Mouse (Mus musculus) forebrain, embryonic 12.5 days (tissue): ENCODE data around the gene Atg16l1. TPM values are rescaled to one million over a fixed set of nuclear protein-coding genes. Genes with fewer than 3 reads are reported as not detected.

Experiments used
- ATAC-seq: fragments of 200-750 bp; cut with Nextera tagmentation; 2 replicates; pipeline ENCODE4 v1.8.0; 2017; ENCODE audit warnings: moderate TSS enrichment; ENCODE audit not compliant: low FRiP score
- H3K27ac ChIP-seq: fragments of 300-500 bp; sonication (generic); 2 replicates; pipeline ENCODE4 v1.5.1; 2016; ENCODE audit warnings: mild to moderate bottlenecking
- H3K27me3 ChIP-seq: fragments of 300-500 bp; sonication (generic); 2 replicates; pipeline ENCODE4 v1.6.1; 2016; ENCODE audit warnings: mild to moderate bottlenecking
- H3K36me3 ChIP-seq: fragments of 300-500 bp; sonication (generic); replicated peaks from 2 replicates; pipeline ENCODE4 v1.6.1; 2016; ENCODE audit warnings: mild to moderate bottlenecking
- H3K4me1 ChIP-seq: fragments of 300-500 bp; sonication (generic); 2 replicates; pipeline ENCODE4 v1.6.1; 2016
- H3K4me2 ChIP-seq: fragments of 300-500 bp; sonication (generic); 2 replicates; pipeline ENCODE4 v1.6.1; 2016; ENCODE audit warnings: mild to moderate bottlenecking, moderate library complexity
- H3K4me3 ChIP-seq: fragments of 300-500 bp; sonication (generic); replicated peaks from 2 replicates; pipeline ENCODE4 v1.5.1; 2016; ENCODE audit warnings: mild to moderate bottlenecking
- H3K9ac ChIP-seq: fragments of 300-500 bp; sonication (generic); 2 replicates; pipeline ENCODE4 v1.6.1; 2016; ENCODE audit warnings: mild to moderate bottlenecking
- H3K9me3 ChIP-seq: fragments of 300-500 bp; sonication (generic); 2 replicates; pipeline ENCODE4 v1.6.1; 2016
- WGBS: fragments of 180-500 bp; shearing (Covaris S2); methylation state at CpG from one replicate; pipeline ENCODE4 v1.1.7; 2016; 5-methylcytosine and 5-hydroxymethylcytosine counted together
- polyA plus RNA-seq: library from polyadenylated mRNA; unstranded; fragments of >200 nt; fragmentation: Nextera tagmentation; extraction: Ambion mirVana; gene quantifications from 2 replicates; pipeline ENCODE4 v1.2.1, GENCODE M21; 2016

Gene Atg16l1
- polyA plus RNA-seq, 1 experiment from 2014 or later = 51.4 TPM

DNA sequence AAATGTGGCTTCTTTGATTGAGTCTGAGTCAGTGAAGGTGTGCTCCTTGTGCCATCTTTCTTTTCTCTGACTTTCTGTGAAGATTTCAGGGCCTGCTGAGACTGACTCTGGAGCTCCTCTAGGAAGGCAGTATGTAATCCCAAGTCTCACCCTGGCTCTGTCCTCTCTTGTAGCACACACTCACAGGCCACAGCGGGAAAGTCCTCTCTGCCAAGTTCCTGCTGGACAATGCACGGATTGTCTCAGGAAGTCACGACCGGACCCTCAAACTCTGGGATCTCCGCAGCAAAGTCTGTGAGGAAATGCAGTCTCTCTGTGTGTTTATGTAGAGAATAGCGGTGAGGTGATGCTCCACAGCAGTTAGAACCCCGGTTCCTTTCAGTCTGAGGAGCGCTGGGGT, 30.0 kb downstream of the Atg16l1 start:
- Histone ChIP-seq H3K4me2 (no peak overlapping the region), H3K27ac (no peak overlapping the region), H3K27me3 (no peaks in the 10 kb centered on the region), H3K9me3 (no peaks in the 10 kb centered on the region), H3K9ac (no peak overlapping the region), H3K4me3 (no peak overlapping the region), H3K36me3 (peaks cover 84% of the 10 kb centered on the region), H3K4me1 (no peaks in the 10 kb centered on the region)
- 96% methylated on average over 8 of the region's 8 CpGs for WGBS
- no peak for ATAC-seq

- Histone ChIP-seq H3K27me3 (no peaks in the 10 kb centered on the region), H3K9me3 (no peaks in the 10 kb centered on the region), H3K4me1 (no peaks in the 10 kb centered on the region), H3K4me2 (no peak overlapping the region), H3K9ac (no peak overlapping the region), H3K36me3 (peaks cover 84% of the 10 kb centered on the region), H3K27ac (no peak overlapping the region), H3K4me3 (no peak overlapping the region)
- ATAC-seq = no peak
- 83% methylated on average over 7 of the region's 7 CpGs for WGBS
Observed at GRCm38 (mm10) chr1:87786251-87786650, 30.6 kb downstream of the Atg16l1 start.

- no peak for ATAC-seq
- no peaks in the 10 kb centered on the region for H3K4me1 ChIP-seq
Observed at GRCm38 (mm10) chr1:87789665-87790064, 34.0 kb downstream of the Atg16l1 start.

GRCm38 (mm10) chr1:87792438-87793137, 36.9 kb downstream of the Atg16l1 start:
- Histone ChIP-seq H3K9me3 (no peaks in the 10 kb centered on the region), H3K4me2 (no peak overlapping the region), H3K36me3 (peaks cover 52% of the 10 kb centered on the region), H3K27ac (no peak overlapping the region), H3K4me3 (no peak overlapping the region), H3K4me1 (no peaks in the 10 kb centered on the region), H3K27me3 (no peaks in the 10 kb centered on the region), H3K9ac (no peak overlapping the region)
- 86% methylated on average over 4 of the region's 4 CpGs for WGBS
- ATAC-seq = no peak

More at GRCm38 (mm10) chr1:87789665-87790064, 34.0 kb downstream of the Atg16l1 start:
- Histone ChIP-seq H3K36me3 (peaks cover 77% of the 10 kb centered on the region), H3K9me3 (no peaks in the 10 kb centered on the region), H3K4me2 (no peak overlapping the region), H3K27ac (no peak overlapping the region), H3K27me3 (no peaks in the 10 kb centered on the region), H3K4me3 (no peak overlapping the region), H3K9ac (no peak overlapping the region)
- 94% methylated on average over 8 of the region's 8 CpGs for WGBS

DNA sequence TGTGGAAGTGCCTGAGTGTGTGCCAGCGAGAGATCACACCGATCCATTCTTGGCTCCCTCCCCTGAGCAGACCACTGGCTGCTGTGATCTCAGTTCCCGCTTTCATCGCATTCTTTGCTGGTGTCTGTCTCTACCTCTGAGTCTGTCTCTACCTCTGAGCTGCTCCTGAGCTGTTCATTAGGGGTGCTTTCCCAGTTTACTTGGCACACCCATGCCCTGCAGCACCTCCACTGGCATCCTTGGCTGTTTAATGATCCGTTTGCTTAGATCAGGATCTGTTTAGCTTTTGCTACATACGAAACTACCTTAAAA, 37.4 kb downstream of the Atg16l1 start:
- no peak overlapping the region for H3K9ac ChIP-seq
- peaks cover 48% of the 10 kb centered on the region for H3K36me3 ChIP-seq
- no peak overlapping the region for H3K27ac ChIP-seq
- H3K4me3 ChIP-seq = no peak overlapping the region
- no peak for ATAC-seq
- H3K4me2 ChIP-seq = no peak overlapping the region
- WGBS = 96% methylated on average over 6 of the region's 6 CpGs
- no peaks in the 10 kb centered on the region for H3K27me3 ChIP-seq
- H3K9me3 ChIP-seq = no peaks in the 10 kb centered on the region
- H3K4me1 ChIP-seq = no peaks in the 10 kb centered on the region

DNA sequence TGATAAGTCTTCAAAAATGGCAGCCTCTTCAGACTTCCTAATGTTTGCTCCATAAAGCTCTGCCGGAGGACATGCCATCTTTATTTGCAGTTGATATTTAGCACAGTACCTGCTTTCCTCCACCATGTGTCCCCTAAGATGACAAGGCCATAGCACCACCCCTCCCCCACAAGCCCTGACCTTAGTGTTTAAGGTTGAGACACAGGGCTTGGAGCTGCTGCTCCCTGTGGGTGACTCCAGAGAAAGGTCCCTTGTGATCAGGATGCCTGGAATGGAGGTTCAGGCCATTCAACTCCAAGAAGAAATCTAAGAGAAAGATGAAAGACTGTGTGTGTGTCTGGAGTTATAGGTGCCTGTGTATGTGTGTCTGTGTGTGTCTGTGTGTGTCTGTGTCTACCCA, 42.0 kb downstream of the Atg16l1 start:
- no peak for ATAC-seq
- Histone ChIP-seq H3K27me3 (no peaks in the 10 kb centered on the region), H3K4me3 (no peak overlapping the region), H3K9me3 (no peaks in the 10 kb centered on the region), H3K9ac (no peak overlapping the region), H3K27ac (no peak overlapping the region), H3K36me3 (peaks cover 12% of the 10 kb centered on the region), H3K4me2 (no peak overlapping the region), H3K4me1 (no peaks in the 10 kb centered on the region)
- 90% methylated on average over 1 of the region's 1 CpGs for WGBS

DNA sequence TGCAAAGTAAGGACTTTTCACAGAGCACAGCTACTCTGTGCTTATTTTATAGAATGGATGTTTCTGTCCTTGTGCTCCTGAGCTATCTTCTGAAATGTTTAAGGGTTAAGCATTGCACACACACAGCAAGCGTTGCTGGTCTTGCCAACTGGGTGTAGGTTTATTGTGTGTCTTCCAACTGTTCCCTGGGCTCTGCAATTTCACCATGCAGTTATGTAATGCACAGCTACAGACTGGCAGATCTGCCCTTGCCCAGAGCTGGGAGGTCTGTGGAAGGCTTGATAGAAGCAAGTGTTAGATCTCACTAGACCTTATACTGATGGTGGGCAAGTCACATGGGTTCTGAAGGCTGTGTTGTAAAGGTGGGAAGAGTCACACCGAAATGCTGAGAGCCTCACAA, 42.6 kb downstream of the Atg16l1 start:
- Histone ChIP-seq H3K4me1 (no peaks in the 10 kb centered on the region), H3K9ac (no peak overlapping the region), H3K9me3 (no peaks in the 10 kb centered on the region), H3K4me2 (no peak overlapping the region), H3K4me3 (no peak overlapping the region), H3K27ac (no peak overlapping the region), H3K27me3 (no peaks in the 10 kb centered on the region), H3K36me3 (peaks cover 6% of the 10 kb centered on the region)
- 91% methylated on average over 2 of the region's 2 CpGs for WGBS
- ATAC-seq = no peak

GRCm38 (mm10) chr1:87803576-87803975, 47.9 kb downstream of the Atg16l1 start, which contains the start of gene Sag:
TSS of gene Sag (plus strand) at chr1:87803680.
- ATAC-seq = no peak
- no peak within 1 kb of the TSS for H3K27ac ChIP-seq
- H3K4me2 ChIP-seq = no peak within 1 kb of the TSS
- no peaks in the 10 kb centered on the region for H3K27me3 ChIP-seq
- 81% methylated on average over 6 of the region's 6 CpGs for WGBS
- H3K4me3 ChIP-seq = no peak within 1 kb of the TSS
- no peaks in the 10 kb centered on the region for H3K4me1 ChIP-seq
- H3K9ac ChIP-seq = no peak within 1 kb of the TSS
- no peaks in the 10 kb centered on the region for H3K36me3 ChIP-seq
- no peaks in the 10 kb centered on the region for H3K9me3 ChIP-seq

DNA sequence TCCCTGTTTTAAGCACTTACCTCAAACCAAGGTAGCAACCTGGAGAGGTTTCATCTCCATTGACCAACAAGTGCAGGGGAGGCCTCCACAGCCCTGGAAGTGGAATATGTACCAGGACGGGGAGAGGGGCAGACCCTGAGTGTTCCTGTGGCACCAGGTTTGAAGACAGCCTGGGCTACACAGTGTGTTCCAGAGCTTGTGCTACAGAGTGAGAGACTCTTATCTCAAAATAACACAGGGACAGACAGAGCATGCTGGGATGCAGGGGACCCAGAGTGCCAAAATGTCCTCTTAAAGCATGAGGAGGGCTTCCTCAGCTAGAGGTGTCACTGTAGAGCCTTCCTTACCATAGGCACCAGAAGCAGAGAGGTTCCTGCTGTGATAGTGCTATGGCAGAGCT, 52.1 kb downstream of the Atg16l1 start:
- no peaks in the 10 kb centered on the region for H3K27me3 ChIP-seq
- no peaks in the 10 kb centered on the region for H3K9me3 ChIP-seq
- no peak overlapping the region for H3K9ac ChIP-seq
- no peak for ATAC-seq
- 84% methylated on average over 1 of the region's 1 CpGs for WGBS
- H3K4me2 ChIP-seq = no peak overlapping the region
- H3K36me3 ChIP-seq = no peaks in the 10 kb centered on the region
- no peaks in the 10 kb centered on the region for H3K4me1 ChIP-seq
- no peak overlapping the region for H3K27ac ChIP-seq
- no peak overlapping the region for H3K4me3 ChIP-seq

- H3K9ac ChIP-seq = no peak overlapping the region
- no peak overlapping the region for H3K4me3 ChIP-seq
- H3K4me2 ChIP-seq = no peak overlapping the region
- ATAC-seq = no peak
- no peaks in the 10 kb centered on the region for H3K4me1 ChIP-seq
- H3K27ac ChIP-seq = no peak overlapping the region
- no peaks in the 10 kb centered on the region for H3K27me3 ChIP-seq
- H3K9me3 ChIP-seq = no peaks in the 10 kb centered on the region
- 94% methylated on average over 7 of the region's 7 CpGs for WGBS
- no peaks in the 10 kb centered on the region for H3K36me3 ChIP-seq
Observed at GRCm38 (mm10) chr1:87811391-87811790, 55.7 kb downstream of the Atg16l1 start.

GRCm38 (mm10) chr1:87812061-87812460, 56.4 kb downstream of the Atg16l1 start:
- Histone ChIP-seq H3K36me3 (no peaks in the 10 kb centered on the region), H3K27me3 (no peaks in the 10 kb centered on the region), H3K9ac (no peak overlapping the region), H3K4me3 (no peak overlapping the region), H3K9me3 (no peaks in the 10 kb centered on the region), H3K4me1 (no peaks in the 10 kb centered on the region), H3K4me2 (no peak overlapping the region), H3K27ac (no peak overlapping the region)
- WGBS = 83% methylated on average over 10 of the region's 10 CpGs
- no peak for ATAC-seq

- H3K9ac ChIP-seq = no peak overlapping the region
- ATAC-seq = no peak
- H3K9me3 ChIP-seq = no peaks in the 10 kb centered on the region
- no peaks in the 10 kb centered on the region for H3K36me3 ChIP-seq
- WGBS = 80% methylated on average over 6 of the region's 6 CpGs
- no peaks in the 10 kb centered on the region for H3K4me1 ChIP-seq
- no peak overlapping the region for H3K27ac ChIP-seq
- H3K4me3 ChIP-seq = no peak overlapping the region
- H3K4me2 ChIP-seq = no peak overlapping the region
- no peaks in the 10 kb centered on the region for H3K27me3 ChIP-seq
Observed at GRCm38 (mm10) chr1:87813155-87813554, 57.5 kb downstream of the Atg16l1 start.

GRCm38 (mm10) chr1:87813681-87814080, 58.0 kb downstream of the Atg16l1 start:
- Histone ChIP-seq H3K9ac (no peak overlapping the region), H3K27ac (no peak overlapping the region), H3K27me3 (no peaks in the 10 kb centered on the region), H3K9me3 (no peaks in the 10 kb centered on the region), H3K4me1 (no peaks in the 10 kb centered on the region), H3K36me3 (no peaks in the 10 kb centered on the region), H3K4me3 (no peak overlapping the region), H3K4me2 (no peak overlapping the region)
- ATAC-seq = no peak
- WGBS = 82% methylated on average over 7 of the region's 7 CpGs
